Mouse (Mus musculus) stomach, postnatal 0 days (tissue): Measurements from ENCODE around the gene Ndufaf2.

Experiments
- CTCF ChIP-seq: IDR thresholded peaks from 2 replicates; pipeline ENCODE4 v1.5.1; 2016; ENCODE audit warnings: antibody characterized with exemption, low read depth, mild to moderate bottlenecking, moderate library complexity
- EP300 ChIP-seq: optimal IDR thresholded peaks from 2 replicates; pipeline ENCODE3; 2016; ENCODE audit warnings: antibody characterized with exemption

DNA sequence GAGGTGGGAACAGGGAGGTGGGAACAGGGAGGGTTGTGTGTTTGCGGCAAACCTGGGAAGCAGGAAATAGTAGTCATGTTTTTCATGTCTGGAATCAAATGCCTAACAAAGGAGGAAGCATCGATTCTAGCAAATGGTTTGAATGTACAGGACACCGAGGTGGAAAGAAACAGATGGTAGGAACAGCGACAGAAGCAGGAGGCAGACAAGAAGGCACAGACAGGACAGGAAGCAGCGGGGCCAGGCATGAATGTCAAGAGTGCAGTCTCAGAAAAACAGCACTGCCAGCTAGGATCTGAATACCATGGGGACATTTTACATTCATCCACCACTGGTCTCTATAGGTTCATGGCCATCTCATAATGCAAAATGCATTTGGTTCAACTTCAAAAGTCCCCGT, 37.1 kb upstream of the Ndufaf2 start:
- TF ChIP-seq EP300 (no peak), CTCF (no peak)
